Mouse (Mus musculus) adrenal gland (tissue): ENCODE results near the gene Fev.

Experiments used
- intact Hi-C: fragments of 180-260 bp; cut with DNase I; formaldehyde crosslinking; loops from one replicate; pipeline ENCODE4 v1.15.1; 2025

The Fev gene

DNA sequence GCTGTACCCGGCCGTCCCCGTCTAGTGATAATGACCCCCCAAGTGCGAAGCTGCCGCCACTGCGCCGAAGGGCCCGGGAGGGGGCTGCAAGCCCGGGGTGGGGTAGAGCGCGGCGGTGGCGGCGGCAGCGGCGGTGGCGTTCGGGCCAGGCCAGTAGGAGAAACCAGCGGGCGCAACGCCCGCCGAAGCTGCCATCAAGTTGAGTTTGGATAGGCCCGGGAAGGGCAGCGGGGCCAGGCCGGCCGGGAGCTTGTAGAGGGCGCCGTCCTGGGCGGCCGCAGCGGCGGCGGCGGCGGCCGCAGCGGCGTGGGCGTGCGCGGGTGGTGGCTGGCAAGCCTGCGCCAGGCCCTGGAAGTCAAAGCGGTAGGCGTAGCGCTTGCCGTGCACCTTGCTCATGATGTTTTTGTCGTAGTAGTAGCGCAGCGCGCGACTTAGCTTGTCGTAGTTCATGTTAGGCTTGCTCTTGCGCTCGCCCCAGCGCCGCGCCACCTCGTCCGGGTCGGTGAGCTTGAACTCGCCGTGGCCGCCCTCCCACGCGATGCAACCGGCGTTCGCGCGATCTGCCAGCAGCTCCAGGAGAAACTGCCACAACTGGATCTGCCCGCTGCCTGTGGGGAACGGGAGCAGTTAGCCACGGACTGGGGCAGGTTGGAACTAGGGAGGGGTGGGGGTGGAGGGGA, 3.0 kb downstream of the Fev start:
- intact Hi-C loops: no loop called here

DNA sequence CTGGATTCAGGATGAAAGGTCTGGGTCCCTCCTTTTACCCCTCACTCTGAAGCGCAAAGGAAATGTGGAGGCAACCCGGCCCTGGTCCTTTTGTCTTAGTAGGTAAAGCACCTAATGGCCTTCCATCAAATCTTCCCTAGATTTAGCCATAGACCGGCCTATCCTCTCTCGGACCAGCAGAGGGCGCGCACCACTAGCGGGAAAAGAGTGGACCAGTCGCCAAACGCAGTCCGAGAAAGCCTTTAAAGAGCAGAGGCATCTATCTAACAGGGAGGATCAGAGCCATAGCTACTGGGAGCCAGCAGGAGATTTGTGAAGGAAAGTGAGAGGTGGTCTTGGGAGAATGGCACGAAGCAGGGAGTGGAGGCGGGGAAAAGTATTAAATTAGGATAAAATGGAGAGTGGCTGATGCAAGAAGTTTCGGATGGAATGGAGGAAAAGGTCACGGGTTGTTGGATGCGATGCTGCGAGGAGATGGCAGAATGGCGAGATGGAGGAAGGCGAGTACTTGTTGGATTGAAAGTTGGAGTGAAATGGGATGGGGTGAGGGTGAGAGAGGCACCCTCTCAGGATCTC, 4.3 kb downstream of the Fev start:
- intact Hi-C loops: no loop called here

DNA sequence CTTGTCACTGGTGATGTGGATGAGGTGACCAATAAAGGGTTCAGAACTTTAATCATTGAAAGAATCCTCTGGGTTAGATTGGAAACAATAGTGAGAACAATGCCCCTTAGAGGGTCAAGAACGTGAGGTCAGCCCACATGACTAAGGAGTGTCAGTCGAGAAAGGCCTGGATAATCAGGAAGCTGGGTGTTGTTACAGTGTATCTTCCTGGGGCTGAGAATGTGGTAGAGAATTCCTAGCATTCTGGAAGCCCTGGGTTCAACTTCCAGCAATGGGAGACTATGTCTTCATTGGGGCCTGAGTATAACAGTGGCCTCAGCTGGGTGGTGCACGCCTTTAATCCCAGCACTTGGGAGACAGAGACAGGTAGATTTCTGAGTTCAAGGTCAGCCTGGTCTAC, 8.0 kb downstream of the Fev start:
- intact Hi-C loops: no loop called here

DNA sequence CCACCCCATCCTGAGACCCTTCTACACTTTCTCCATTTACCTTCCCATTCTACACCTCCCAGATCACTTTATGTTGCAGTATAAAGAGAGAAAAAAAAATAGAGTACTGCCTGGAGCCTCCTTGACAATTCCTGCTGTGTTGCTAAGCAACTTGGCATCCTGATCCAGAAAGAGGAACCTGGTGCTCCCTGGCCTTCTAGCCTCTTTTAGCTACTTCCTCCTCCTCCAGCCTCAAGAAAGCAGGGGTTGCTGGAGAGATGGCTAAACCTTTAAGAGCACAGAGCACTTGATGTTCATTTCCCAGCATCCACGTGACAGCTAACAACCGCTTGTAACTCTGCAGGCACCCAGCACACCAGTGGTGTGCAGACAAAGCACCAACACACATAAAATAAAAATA, 13.0 kb downstream of the Fev start:
- intact Hi-C loops: no loop called here

DNA sequence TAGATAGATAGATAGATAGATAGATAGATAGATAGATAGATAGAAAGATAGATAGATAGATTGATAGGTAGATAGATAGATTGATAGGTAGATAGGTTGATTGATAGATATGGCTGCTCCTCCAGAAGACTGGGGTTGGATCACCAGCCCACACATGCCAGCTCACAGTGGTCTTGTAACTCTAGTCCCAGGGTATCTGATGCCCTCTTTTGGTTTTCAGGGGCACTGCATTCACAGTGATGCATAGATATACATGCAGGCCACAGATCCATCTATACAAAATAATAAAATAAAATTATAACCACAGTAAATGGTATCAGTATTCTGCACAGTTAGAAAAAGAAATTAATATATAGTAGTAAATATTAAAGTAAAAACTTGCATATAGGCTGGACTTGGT, 23.4 kb downstream of the Fev start:
- intact Hi-C loops: no loop called here

DNA sequence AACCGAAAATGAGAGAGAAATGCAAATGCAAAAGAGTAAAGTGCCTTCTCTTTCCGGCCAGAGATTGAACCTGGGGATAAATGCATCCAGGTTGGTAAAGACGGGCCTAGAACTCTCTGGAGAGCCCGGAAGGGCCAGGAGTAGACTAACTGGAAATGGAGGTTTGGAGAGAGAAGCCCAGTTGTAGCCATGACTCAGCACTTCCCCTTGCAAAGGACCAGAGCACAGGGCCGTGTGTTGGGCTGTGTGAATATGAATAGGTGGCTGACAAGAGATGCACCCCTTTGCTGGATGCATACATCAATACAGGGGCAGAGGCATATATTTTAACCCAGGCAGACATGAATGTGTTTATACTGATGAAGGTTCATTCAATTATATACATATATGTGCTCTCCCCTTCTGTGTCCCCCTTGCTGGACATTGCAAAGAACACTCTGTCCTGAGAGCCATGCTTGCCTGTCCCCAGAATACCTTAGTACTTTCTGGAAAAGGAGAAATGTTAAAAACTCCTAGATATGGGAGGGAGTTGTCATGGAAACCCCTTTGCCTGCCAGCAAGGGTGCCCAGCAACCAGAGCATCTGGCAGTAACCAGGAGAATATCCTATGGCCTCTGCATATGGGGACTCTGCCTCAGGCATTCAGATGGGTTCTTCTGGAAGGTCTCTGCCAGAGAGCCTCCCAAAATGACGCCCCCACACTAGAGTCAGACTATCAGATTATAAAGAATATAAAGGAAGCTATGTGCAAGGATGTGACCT, 25.8 kb downstream of the Fev start:
- intact Hi-C loops: no loop called here

DNA sequence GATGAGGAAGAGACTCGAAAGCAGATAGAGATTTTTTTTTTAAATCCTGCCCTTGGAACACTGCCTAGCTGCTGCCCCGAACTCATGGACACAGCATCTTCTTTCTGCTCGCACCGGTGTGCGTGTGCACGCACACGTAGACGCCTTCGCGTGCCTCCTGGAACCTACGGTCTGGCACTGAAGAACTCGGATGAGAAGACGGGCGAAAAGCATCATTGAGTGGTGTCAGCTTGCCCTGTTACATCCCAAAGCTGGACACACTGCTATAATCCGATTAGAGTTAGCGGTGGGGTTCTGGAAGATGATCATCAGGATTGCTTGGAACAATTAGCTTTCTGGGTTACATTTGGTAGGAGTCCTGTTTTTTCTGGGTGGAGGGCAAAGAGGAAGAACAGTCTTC, 26.4 kb downstream of the Fev start:
- intact Hi-C loops: no loop called here

DNA sequence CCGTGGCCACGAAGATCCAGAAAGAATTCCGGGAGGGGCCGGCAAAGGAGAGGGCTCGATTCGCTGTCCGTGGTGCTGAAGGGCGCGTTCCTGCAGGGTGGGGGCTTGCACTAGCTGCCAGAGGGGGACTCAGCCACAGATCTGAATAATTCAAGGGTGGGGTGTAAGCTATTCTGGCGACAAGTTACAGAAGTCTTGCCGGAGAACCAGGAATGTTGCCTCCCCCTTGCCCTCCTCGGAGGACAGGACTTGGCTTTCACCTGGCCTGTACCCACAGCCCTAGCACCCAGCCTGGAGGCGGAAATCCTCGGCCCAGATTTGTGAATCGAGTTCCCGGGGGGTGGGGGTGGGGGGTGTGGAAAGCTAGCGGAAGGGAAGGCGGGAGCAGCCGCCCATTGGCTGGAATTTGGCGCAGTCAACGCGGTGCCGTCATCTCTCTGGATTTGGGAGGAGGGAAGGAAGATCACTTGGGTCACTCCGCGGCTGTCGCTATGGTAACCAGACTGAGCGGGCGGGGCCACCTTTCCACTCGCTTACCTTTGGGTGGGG, 27.0 kb downstream of the Fev start:
- intact Hi-C loops: no loop called here

DNA sequence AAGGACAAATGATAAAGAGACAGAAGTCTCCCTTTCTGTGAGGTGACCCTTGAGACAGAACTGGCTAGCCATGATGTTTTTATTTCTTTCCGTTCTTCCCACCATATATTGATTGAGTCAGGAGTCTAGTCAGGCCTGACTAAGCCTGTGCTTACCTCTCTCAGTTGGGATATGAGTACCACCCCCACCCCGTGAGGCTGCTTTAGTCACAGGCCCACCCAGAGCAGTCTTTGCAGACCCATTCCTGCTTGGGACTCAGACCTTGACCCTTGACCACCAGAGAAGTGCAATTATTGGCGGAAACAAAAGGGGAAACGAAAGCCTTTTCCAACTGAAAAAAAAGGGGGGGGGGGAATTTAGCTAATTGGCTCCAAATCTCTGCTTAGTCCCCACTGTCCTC, 27.5 kb downstream of the Fev start:
- intact Hi-C loops: no loop called here

DNA sequence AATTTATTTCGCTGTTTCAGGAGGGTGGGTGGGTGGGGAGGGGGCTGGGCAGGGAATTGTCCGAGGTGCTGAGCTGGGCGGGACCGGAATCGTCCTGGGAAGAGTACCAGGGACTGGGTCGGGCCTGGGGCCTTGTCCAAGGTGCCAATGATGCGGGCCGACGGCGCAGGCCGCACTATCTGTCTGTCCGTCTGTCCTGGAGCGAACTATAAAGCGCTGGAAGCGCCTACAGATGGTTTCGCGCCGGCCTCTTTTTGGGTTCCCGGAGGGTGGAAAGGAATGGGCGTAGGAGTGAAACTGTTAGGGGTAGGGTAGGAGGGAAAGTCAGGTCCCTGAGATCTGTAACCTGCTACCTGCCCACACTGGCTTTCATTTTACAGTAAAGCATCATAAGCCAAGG, 28.0 kb downstream of the Fev start:
- intact Hi-C loops: no loop called here

DNA sequence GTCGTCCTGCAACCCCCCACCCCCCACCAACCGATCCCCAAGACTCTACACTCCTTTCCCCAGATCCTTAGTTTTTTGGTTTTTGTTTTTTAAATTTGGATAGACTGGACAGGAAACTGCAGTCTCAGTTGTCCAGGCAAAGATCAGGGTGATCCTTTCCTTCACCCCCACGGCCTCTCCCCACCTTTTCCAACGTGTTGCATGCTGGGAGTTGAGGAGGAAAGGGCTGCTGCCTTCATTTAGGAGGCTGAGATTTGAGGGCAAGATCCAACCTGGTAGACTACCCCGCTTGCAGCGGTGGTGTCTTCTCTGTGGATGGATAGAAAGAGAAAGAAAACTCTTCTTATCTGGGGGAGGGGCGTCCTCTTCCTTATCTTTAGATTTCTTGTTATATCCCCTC, 28.4 kb downstream of the Fev start:
- intact Hi-C loops: no loop called here

DNA sequence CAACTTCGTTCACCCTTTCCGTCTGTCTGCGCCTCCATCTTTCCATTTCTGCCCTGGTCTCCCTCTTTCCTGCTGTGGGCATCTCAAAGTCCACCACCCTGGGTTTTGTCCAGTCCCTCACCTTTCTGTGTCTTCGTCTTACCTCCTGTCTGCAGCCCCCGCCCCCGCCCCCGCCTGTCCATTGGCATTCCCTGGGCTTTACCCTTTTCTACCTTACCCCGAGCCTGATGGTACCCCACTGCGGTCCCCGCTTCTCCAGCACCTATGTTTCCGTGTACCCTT, 28.8 kb downstream of the Fev start:
- intact Hi-C loops: no loop called here

DNA sequence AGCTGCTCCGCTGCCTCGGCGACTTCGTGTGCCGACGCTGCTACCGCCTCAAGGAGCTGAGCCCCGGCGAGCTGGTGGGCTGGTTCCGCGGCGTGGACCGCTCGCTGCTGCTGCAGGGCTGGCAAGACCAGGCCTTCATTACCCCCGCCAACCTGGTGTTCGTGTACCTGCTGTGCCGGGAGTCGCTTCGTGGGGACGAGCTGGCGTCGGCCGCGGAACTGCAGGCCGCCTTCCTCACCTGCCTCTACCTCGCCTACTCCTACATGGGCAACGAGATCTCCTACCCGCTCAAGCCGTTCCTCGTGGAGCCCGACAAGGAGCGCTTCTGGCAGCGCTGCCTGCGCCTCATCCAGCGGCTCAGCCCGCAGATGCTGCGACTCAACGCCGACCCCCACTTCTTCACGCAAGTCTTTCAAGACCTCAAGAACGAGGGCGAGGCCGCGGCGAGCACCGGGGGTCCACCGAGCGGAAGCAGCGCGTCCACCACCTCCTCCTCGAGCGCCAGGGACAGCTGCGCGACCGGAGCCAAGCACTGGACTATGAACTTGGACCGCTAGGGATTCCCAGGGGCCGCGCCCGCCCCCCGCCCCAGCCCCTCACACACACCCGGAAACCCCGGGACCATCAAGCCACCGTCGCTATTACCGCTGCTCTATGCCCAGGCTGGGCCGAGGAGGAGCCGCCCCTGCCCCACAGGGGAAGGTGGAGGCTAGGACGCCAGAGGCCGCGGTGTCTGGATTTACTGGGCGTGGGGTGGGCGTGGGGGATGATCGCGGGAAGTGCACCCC, 29.4 kb downstream of the Fev start:
- intact Hi-C loops: no loop called here

DNA sequence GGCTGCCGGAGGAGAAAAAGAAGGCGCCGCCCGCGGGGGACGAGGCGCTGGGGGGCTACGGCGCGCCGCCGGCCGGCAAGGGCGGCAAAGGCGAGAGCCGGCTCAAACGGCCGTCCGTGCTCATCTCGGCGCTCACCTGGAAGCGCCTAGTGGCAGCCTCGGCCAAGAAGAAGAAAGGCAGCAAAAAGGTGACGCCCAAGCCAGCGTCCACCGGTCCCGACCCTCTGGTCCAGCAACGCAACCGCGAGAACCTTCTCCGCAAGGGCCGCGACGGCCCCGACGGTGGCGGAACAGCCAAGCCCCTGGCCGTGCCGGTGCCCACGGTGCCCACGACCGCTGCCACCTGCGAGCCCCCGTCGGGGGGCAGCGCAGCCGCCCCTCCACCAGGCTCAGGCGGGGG, 30.1 kb downstream of the Fev start:
- intact Hi-C loops: no loop called here

DNA sequence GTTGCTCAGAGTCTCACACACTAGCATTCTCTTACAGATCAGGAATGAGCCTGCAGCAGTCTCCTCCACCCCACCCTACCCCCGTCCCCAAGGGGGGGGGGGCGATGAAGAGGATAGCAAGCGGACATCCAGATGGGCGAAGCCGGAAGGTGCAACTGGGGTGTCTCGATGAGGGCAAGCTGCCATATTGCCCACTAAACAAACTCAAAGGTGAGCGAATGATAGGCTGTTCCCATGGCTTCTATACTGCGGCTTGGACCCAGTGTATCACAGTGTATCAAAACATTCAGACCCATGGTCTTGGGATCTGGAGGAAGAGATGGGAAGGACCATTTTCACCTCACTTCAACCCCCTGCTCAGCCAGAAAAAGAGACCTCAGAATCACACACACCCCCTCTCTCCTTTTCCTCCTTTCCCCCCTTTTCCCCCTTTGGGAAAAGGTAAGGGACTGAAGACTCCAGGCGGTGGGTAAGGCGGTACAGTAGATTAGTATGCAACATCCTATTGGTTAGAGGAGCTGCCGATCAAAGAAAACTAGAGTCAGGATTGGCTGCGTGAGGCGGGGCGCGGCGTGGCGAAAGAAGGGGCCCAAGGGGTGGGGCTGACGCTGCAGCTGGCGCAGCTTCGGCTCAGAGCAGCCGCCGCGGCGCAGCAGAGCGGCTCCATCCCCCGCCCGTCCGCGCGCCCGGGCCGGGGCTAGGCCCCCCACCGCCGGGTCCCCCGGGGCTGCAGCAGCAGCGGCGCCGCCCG, 30.7 kb downstream of the Fev start, which contains the start of gene Cdk5r2:
Gene Cdk5r2, plus strand, starts transcription at position 629 of the 751 bp plus-strand sequence.
- intact Hi-C loops: no loop called here

DNA sequence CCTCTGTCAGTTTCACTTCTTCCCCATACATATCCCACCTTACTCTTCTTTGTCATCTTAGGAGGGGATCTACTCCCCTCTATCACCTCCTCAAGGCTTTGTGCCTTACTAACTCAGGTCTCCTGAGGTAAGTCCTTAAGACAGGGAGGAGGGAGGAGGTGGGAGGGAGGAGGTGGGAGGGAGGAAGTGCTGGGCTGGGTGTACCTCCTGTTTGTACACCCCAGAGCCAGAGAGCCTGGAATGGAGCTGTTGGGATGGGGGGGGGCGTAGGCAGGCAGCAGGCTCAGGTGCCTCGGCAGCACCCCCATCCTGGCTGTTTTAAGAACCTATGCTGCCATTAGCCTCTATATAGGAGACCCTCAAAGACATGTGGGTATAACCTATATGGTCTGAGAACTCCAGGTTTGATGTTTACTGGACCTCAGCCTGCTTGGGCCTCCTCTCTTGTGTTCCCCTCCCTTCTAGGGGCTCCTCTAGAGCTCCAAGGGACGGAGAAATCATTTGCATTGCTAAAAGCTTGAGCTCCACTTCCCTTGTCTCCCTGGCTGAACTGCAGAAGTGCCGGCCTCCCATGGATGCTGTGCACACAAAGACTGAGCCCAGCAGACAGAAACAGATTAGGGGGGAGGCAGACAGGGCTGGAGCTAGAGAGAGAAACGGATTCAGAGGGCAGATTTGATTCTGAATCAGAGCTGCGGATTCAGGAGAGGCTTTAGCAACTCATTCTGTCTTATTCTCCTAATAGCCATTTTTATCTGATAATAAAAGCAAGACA, 34.0 kb downstream of the Fev start:
- intact Hi-C loops: no loop called here

DNA sequence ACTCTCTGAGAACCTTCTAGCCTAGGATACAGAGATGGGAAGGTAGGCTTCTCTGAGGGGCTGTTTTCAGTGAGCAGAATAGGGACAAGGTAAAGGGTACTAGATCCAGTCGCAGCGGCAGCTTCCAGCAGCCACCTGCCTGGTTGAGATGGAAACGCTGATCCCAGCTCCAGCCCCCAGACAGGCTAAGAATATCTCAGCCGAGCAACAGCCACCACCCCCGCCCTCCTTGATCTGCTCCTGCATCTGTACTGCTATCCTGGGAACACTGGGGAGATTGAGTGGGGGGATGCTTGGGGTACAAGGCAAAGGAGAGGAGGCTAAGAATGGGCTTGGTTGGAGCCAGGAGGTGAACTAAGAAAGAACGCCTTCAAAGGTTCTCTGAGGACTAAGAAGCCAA, 35.0 kb downstream of the Fev start:
- intact Hi-C loops: no loop called here

DNA sequence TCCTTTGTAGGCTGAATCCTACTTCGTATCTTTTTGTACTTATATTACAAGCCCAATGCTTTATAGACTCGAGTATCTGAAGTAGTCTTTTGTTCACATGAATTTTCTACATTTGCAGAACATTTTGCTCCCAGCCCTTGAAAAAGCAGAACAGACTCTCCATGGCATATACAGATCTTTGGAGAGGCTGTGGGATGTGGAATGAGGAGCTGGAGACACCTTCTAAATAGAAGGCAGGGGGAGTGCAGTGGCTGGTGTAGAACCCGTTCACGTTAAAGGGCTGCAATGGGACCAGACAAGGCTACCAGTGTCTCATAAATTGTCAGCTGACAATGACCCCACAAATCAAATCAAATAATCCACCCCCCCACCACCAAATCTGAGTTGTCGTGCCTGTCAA, 36.3 kb downstream of the Fev start:
- intact Hi-C loops: no loop called here

DNA sequence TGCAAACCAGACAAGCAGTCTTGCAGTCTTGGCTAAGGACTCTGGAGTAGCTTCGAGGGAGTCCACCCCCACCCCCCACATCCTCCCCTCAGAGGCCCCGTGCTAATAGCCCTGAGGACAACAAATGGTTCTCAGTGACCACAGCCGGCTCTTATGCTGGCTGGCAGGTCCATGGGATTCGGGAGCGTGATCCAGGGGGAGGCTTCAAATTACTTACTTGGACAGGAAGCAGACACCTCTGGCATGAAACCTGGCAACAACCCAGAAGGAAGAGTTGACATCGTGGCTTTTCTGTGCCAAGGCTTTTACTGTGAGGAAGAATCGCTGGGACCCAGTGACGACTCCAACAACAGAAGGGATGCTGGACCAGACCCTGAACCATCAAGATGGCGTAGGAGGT, 38.9 kb downstream of the Fev start:
- intact Hi-C loops: no loop called here

DNA sequence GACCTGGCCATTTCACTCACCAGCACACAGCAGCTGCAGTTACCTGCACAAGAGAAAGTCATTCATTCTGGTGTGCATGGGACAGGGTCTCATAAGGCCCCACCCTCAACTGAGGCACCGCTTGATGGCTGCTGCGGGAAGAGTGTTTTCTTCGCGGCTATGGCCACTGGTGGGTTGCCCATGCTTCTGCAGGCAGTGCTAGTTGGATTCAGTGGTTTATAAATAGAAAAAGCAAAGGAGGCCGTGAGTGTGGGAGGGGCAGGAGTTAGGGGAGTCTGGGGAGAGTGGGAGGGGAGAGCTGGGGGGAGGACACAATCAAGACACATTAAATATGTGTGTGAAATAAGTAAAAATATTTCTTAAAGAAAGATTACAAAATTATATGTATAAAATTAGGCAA, 42.1 kb downstream of the Fev start:
- intact Hi-C loops: no loop called here
